Mouse (Mus musculus) MEL (cell line): Measurements from ENCODE around the gene Kctd11. TPM values are rescaled to one million over a fixed set of nuclear protein-coding genes. Genes with fewer than 3 reads are reported as not detected.
"Not testable (repeated sequence)": the region's sequence is repeated elsewhere in the genome, so short reads cannot be mapped to it uniquely, and the experiment has no call there.

Experiments used
- DNase-seq: peaks from one replicate; pipeline ENCODE4 v3.0.0; 2011; ENCODE audit warnings: low read depth, low spot score
- H3K27ac ChIP-seq: 2 replicates; pipeline ENCODE4 v1.5.1; 2012; ENCODE audit warnings: low read depth, mild to moderate bottlenecking, control low read depth, low read length, moderate library complexity; ENCODE audit not compliant: control insufficient read depth
- H3K27me3 ChIP-seq, 2 experiments: fragments of 150-350 bp in 1 of 2; sonication (generic) in 1 of 2; 2 replicates each; pipeline ENCODE4 v1.6.1; 2012; ENCODE audit warnings: low read length in 2 of 2, mild to moderate bottlenecking in 2 of 2, improper control_type of control experiment in 1 of 2, moderate library complexity in 1 of 2; ENCODE audit not compliant: insufficient read depth in 2 of 2, control insufficient read depth in 1 of 2
- H3K36me3 ChIP-seq, 2 experiments: 2 replicates each; pipeline ENCODE4 v1.6.1; 2012 to 2014; ENCODE audit warnings: low read length in 2 of 2, improper control_type of control experiment in 1 of 2, inconsistent platforms in 1 of 2, mild to moderate bottlenecking in 1 of 2; ENCODE audit not compliant: insufficient read depth in 2 of 2, control insufficient read depth in 1 of 2
- H3K4me1 ChIP-seq, 2 experiments: fragments of 150-350 bp in 1 of 2; sonication (generic) in 1 of 2; 2 replicates each; pipeline ENCODE4 v1.6.1; 2012; ENCODE audit warnings: low read length in 2 of 2, improper control_type of control experiment in 1 of 2, mild to moderate bottlenecking in 1 of 2; ENCODE audit not compliant: insufficient read depth in 2 of 2, control insufficient read depth in 1 of 2
- H3K4me3 ChIP-seq, 2 experiments: fragments of 150-350 bp in 1 of 2; sonication (generic) in 1 of 2; 2 replicates each; pipeline ENCODE4 v1.5.1; 2012; ENCODE audit warnings: low read depth in 2 of 2, low read length in 2 of 2, mild to moderate bottlenecking in 2 of 2, moderate library complexity in 2 of 2, control low read depth in 1 of 2, improper control_type of control experiment in 1 of 2; ENCODE audit not compliant: control insufficient read depth in 1 of 2, insufficient read depth in 1 of 2
- H3K79me2 ChIP-seq: 2 replicates; pipeline ENCODE4 v1.6.1; 2012; ENCODE audit warnings: mild to moderate bottlenecking, low read length, moderate library complexity; ENCODE audit not compliant: control insufficient read depth, poor library complexity, insufficient read depth
- H3K9ac ChIP-seq: 2 replicates; pipeline ENCODE4 v1.6.1; 2012; ENCODE audit warnings: low read depth, mild to moderate bottlenecking, control low read depth, low read length, moderate library complexity; ENCODE audit not compliant: control insufficient read depth, poor library complexity, severe bottlenecking
- H3K9me3 ChIP-seq: fragments of 150-350 bp; sonication (generic); replicated peaks from 2 replicates; pipeline ENCODE4 v1.6.1; 2012; ENCODE audit warnings: mild to moderate bottlenecking, low read length, improper control_type of control experiment, moderate library complexity; ENCODE audit not compliant: insufficient read depth
- BHLHE40 ChIP-seq: IDR thresholded peaks from 2 replicates; pipeline ENCODE4 v1.6.1; 2012; ENCODE audit warnings: low read depth, mild to moderate bottlenecking, inconsistent platforms, low read length, improper control_type of control experiment, borderline replicate concordance
- CHD2 ChIP-seq: IDR thresholded peaks from 2 replicates; pipeline ENCODE4 v1.6.1; 2011; ENCODE audit warnings: low read length, improper control_type of control experiment
- ELF1 ChIP-seq: IDR thresholded peaks from 2 replicates; pipeline ENCODE4 v1.6.1; 2014; ENCODE audit warnings: low read depth, mild to moderate bottlenecking, inconsistent platforms, low read length, improper control_type of control experiment, moderate library complexity
- GATA1 ChIP-seq: IDR thresholded peaks from 2 replicates; pipeline ENCODE4 v1.6.1; 2011; ENCODE audit warnings: low read depth, low read length, improper control_type of control experiment
- KAT2A ChIP-seq: conservative IDR thresholded peaks from 2 replicates; pipeline ENCODE4 v1.6.1; 2012; ENCODE audit warnings: low read depth, low read length, improper control_type of control experiment, inconsistent platforms
- MXI1 ChIP-seq: IDR thresholded peaks from 2 replicates; pipeline ENCODE4 v1.6.1; 2011; ENCODE audit warnings: mild to moderate bottlenecking, low read depth, low read length, improper control_type of control experiment
- POLR2AphosphoS5 ChIP-seq: IDR thresholded peaks from 2 replicates; pipeline ENCODE4 v1.6.1; 2012; ENCODE audit warnings: low read depth, borderline replicate concordance, mild to moderate bottlenecking, inconsistent platforms, low read length, moderate library complexity, mixed read lengths
- RCOR1 ChIP-seq: IDR thresholded peaks from 2 replicates; pipeline ENCODE4 v1.6.1; 2012; ENCODE audit warnings: low read depth, mild to moderate bottlenecking, inconsistent platforms, low read length, improper control_type of control experiment
- SIN3A ChIP-seq: IDR thresholded peaks from 2 replicates; pipeline ENCODE4 v1.6.1; 2012; ENCODE audit warnings: low read length, improper control_type of control experiment, inconsistent platforms
- TAL1 ChIP-seq: IDR thresholded peaks from 2 replicates; pipeline ENCODE4 v1.6.1; 2012; ENCODE audit warnings: mild to moderate bottlenecking, inconsistent platforms, low read length, moderate library complexity, mixed read lengths
- USF1 ChIP-seq: IDR thresholded peaks from 2 replicates; pipeline ENCODE4 v1.6.1; 2014; ENCODE audit warnings: low read depth, mild to moderate bottlenecking, inconsistent platforms, low read length, improper control_type of control experiment, moderate library complexity
- ZC3H11A ChIP-seq: IDR thresholded peaks from 2 replicates; pipeline ENCODE4 v1.6.1; 2012; ENCODE audit warnings: low read depth, mild to moderate bottlenecking, inconsistent platforms, low read length, improper control_type of control experiment
- polyA plus RNA-seq, 2 experiments: library from polyadenylated mRNA; stranded (reverse) in 1 of 2; unstranded in 1 of 2; fragments of >175 nt in 1 of 2; fragments of >200 nt in 1 of 2; gene quantifications; 2 replicates each; pipeline versions ENCODE4 v1.2.1 to v1.2.4; 2012; ENCODE audit warnings: low replicate concordance in 2 of 2, low read depth in 1 of 2; ENCODE audit not compliant: insufficient read length in 2 of 2, insufficient read depth in 1 of 2, missing spikeins in 1 of 2
- total RNA-seq: library from RNA; depleted of rRNA; stranded (reverse); fragments of 300-350 nt; gene quantifications from 2 replicates; pipeline ENCODE4 v1.2.3, GENCODE M21; 2012

Gene Kctd11
- total and polyA plus RNA-seq, 3 experiments: 0.19 to 0.49 TPM; not detected in 1

DNA sequence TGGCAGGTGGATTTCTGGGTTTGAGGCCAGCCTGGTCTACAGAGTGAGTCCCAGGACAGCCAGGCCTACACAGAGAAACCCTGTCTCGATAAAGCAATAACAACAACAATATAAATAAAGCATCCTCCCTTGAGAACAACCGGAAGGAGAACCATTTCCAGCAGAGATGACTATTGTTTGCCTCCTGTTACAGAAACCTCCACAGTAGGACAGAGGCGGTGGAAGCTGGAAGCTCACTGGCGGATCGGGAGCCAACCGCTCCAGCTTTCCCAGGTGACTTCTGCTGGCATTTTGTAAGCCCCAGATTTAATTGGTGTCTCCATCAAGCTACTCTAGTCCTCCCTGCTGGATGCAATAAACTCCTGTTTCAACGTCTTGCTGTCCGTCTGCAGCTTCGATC is 15.6 kb downstream of the Kctd11 start:
- H3K36me3 ChIP-seq: peaks cover 0 to 4% of the 10 kb centered on the region in 2 experiments; a peak in 1 of 4 replicates
- H3K4me3 ChIP-seq: no peak overlapping the region
- peaks cover 2 to 17% of the 10 kb centered on the region in 2 experiments for H3K4me1 ChIP-seq
- DNase-seq: no peak
- no peak overlapping the region for H3K9ac ChIP-seq
- TF ChIP-seq BHLHE40: no peak
- TF ChIP-seq POLR2AphosphoS5: no peak
- TF ChIP-seq USF1: no peak
- no peak for TF ChIP-seq ELF1
- no peak for TF ChIP-seq SIN3A
- no peak for TF ChIP-seq TAL1
- TF ChIP-seq KAT2A: no peak
- no peak for TF ChIP-seq CHD2
- no peak for TF ChIP-seq GATA1
- no peak for TF ChIP-seq MXI1
- no peak for TF ChIP-seq ZC3H11A
- H3K27ac ChIP-seq: no peak overlapping the region
- no peaks in the 10 kb centered on the region for H3K9me3 ChIP-seq
- no peaks in the 10 kb centered on the region for H3K79me2 ChIP-seq
- no peaks in the 10 kb centered on the region; a peak in 1 of 4 replicates for H3K27me3 ChIP-seq

DNA sequence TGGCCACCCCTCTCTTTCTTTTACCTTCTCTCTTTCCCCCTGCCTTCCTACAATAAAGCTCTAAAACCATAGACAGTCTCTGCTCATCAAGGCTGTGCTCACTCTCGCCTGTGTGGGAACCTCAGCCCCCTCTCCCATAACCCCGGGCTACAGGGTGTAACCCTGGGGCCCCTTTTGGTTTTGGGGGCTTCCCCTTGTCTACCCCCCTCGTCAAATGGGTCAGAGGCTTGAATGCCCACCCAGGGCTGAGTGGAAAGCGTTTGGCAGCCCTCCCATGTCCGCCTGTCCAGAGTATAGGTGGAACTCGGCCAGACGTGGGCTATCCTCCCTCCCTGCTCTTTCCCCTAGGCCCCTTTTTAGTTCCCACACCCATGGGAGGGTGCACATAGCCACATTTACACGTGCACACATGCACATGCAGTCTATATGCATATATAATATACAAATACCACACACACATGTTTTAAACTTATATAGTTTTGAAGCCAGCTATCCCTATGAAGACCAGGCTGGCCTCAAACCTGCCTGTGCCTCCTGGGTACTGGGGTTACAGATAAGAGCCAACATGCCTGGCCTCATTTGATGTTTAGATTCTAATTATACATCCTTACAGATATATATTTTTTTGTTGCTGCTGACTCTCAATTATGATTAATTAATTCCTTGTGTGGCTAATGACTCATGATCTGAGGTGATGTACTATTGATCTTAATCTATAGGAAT is 16.9 kb downstream of the Kctd11 start:
- no peak overlapping the region for H3K27ac ChIP-seq
- no peak overlapping the region for H3K9ac ChIP-seq

DNA sequence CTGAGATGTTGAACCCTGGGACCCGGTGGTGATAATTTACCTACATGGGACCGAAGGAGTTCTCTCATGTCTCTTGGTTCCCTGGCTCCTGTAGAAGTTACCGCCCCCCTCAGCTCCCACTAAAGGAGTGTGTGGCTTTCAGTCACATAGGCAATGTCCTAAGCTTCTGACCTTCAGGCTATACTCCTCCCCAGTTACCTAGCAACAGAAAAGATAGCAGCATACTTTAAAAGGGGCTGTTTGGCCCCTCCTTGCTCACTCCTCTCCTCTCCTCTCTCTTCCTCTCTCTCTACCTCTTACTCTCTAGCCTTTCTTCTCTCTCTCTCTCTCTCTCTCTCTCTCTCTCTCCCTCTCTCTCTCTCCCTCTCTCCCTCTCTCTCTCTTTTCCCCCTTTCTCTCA is 17.5 kb downstream of the Kctd11 start:
- not testable (repeated sequence) for H3K79me2 ChIP-seq, H3K36me3 ChIP-seq, H3K27ac ChIP-seq, H3K9ac ChIP-seq, H3K9me3 ChIP-seq, H3K4me3 ChIP-seq, DNase-seq, H3K27me3 ChIP-seq
- H3K4me1 ChIP-seq: peaks cover 2 to 17% of the 10 kb centered on the region in 2 experiments

More for the DNA sequence above, 16.9 kb downstream of the Kctd11 start:
- DNase-seq: no peak
- TF ChIP-seq RCOR1 (no peak), GATA1 (0 out of 2 replicates have a peak, but pooled peaks have one; percentile 17)
- Histone ChIP-seq H3K4me1 (peaks cover 2 to 17% of the 10 kb centered on the region in 2 experiments), H3K27me3 (no peaks in the 10 kb centered on the region), H3K36me3 (peaks cover 0 to 4% of the 10 kb centered on the region in 2 experiments; a peak in 1 of 4 replicates), H3K9me3 (no peaks in the 10 kb centered on the region), H3K79me2 (no peaks in the 10 kb centered on the region), H3K4me3 (no peak overlapping the region)
